In the genomic region with DNA sequence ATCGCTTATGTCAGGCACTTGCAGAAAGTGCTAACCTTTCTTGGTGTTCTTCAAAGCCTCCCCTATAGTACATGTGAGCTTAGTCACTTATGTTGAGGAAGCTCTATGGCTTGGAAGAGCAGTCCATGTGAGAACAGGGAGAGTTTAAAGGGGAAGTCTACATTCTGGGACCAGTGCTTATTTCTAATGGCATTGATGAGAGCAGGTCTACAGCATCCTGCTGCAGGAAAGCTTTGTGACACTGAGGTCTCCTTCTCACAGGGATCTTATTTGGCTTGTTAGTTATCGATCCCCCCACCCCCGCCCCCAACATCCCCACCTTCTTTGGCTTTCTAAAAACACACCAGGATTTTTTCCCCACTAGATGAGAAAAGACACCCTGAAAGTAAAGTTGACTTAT, we compare ENCODE assay signal across 16 mouse cellular contexts.
A peak's percentile ranks its signal among the peaks of the same experiment; 100 is the strongest.
DNase-seq lines count a peak whose midpoint lies in the region; ATAC-seq and TF ChIP-seq lines count a peak whose summit lies in the region.
"Had no signal": no experiment of that assay in that cellular context is flagged by ENCODE, and none has a peak within 500 bp of the region (broad histone marks: within the 10 kb centered on the region; RNA-seq: fewer than 3 reads in every experiment).

No protein-coding gene starts in this region.

- intact Hi-C loops in heart, postnatal 25 days (cut with DNase I), result no loop called here

- no peak overlapping the region for H3K4me2 ChIP-seq in kidney, postnatal 0 days (ENCODE audit: low read length)
- no peak overlapping the region for H3K4me2 ChIP-seq in forebrain, embryonic 16.5 days (ENCODE audit: low read length)
- H3K4me2 ChIP-seq in limb, embryonic 11.5 days (ENCODE audit: low read depth, severe bottlenecking), result 0 out of 2 replicates have a peak overlapping the region, but pooled peaks have one; percentile 0
- H3K4me2 ChIP-seq in neural tube, embryonic 14.5 days (ENCODE audit: low read depth, low read length), result no peak overlapping the region

- H3K4me1 ChIP-seq in kidney, postnatal 0 days (replicated peaks; ENCODE audit: insufficient read depth, low read length), result peaks cover 10% of the 10 kb centered on the region
- H3K4me1 ChIP-seq in forebrain, embryonic 16.5 days (replicated peaks; ENCODE audit: control insufficient read depth, insufficient read depth, low read length), result peaks cover 31% of the 10 kb centered on the region
- peaks cover 8% of the 10 kb centered on the region for H3K4me1 ChIP-seq in limb, embryonic 11.5 days (ENCODE audit: control insufficient read depth, insufficient read depth, low read length)
- no peaks in the 10 kb centered on the region; the same call in 1 of the 2 replicates for H3K4me1 ChIP-seq in neural tube, embryonic 14.5 days (ENCODE audit: control insufficient read depth, insufficient read depth, low read length)

- 74% methylated on average over 3 of the region's 3 CpGs for WGBS in kidney, postnatal 0 days
- WGBS in forebrain, embryonic 16.5 days, result 19% methylated on average over 3 of the region's 3 CpGs
- WGBS in limb, embryonic 11.5 days, result 80% methylated on average over 3 of the region's 3 CpGs
- WGBS in neural tube, embryonic 14.5 days, result 61% methylated on average over 3 of the region's 3 CpGs

- no peak for DNase-seq in kidney, postnatal 0 days (ENCODE audit: low spot score)
- DNase-seq in kidney, adult 9 months, result no peak
- DNase-seq in limb, embryonic 11.5 days (ENCODE audit: low spot score), result no peak
- no peak for DNase-seq in embryo, embryonic 9.5 days (ENCODE audit: extremely low spot score)
- DNase-seq in frontal cortex, adult 2 months (ENCODE audit: extremely low spot score in 1 of 2, low spot score in 1 of 2), result no peak
- no peak for DNase-seq in heart, postnatal 25 days (ENCODE audit: low spot score)
- DNase-seq: adrenal gland, postnatal 10 days; gastrocnemius, postnatal 36 days; kidney, postnatal 36 days; liver; lung, adult 2 months; right cerebral cortex, adult 18-20 months; thymus, postnatal 4 days had no signal

- no peak overlapping the region for H3K9ac ChIP-seq in kidney, postnatal 0 days (ENCODE audit: low read depth, low read length)
- no peak overlapping the region for H3K9ac ChIP-seq in forebrain, embryonic 16.5 days (replicated peaks; ENCODE audit: low read depth, low read length)
- no peak overlapping the region for H3K9ac ChIP-seq in limb, embryonic 11.5 days (ENCODE audit: low read length)
- H3K9ac ChIP-seq in neural tube, embryonic 14.5 days (replicated peaks; ENCODE audit: low read depth, low read length), result no peak overlapping the region

- H3K9me3 ChIP-seq in kidney, postnatal 0 days (replicated peaks; ENCODE audit: low read length), result no peaks in the 10 kb centered on the region
- H3K9me3 ChIP-seq in forebrain, embryonic 16.5 days (ENCODE audit: control insufficient read depth, low read length), result no peaks in the 10 kb centered on the region
- H3K9me3 ChIP-seq in limb, embryonic 11.5 days (ENCODE audit: control insufficient read depth, low read length), result no peaks in the 10 kb centered on the region
- no peaks in the 10 kb centered on the region for H3K9me3 ChIP-seq in neural tube, embryonic 14.5 days (ENCODE audit: control insufficient read depth, low read length)

- no peak for TF ChIP-seq CTCF in kidney, postnatal 0 days (IDR thresholded peaks at IDR 0.05; ENCODE audit: low read depth)

- H3K27ac ChIP-seq in kidney, postnatal 0 days, result peak overlapping the region; percentile 79
- peak overlapping the region; percentile 20; the same call in 1 of the 2 replicates for H3K27ac ChIP-seq in forebrain, embryonic 16.5 days (ENCODE audit: low read length)
- no peak overlapping the region for H3K27ac ChIP-seq in limb, embryonic 11.5 days (replicated peaks; ENCODE audit: low read depth, low read length)
- H3K27ac ChIP-seq in neural tube, embryonic 14.5 days (ENCODE audit: low read depth, low read length), result peak overlapping the region; percentile 69
- H3K27ac ChIP-seq: left cerebral cortex, adult 2 months had no signal

- H3K36me3 ChIP-seq in kidney, postnatal 0 days (ENCODE audit: insufficient read depth, low read length), result no peaks in the 10 kb centered on the region
- no peaks in the 10 kb centered on the region for H3K36me3 ChIP-seq in forebrain, embryonic 16.5 days (ENCODE audit: control insufficient read depth, insufficient read depth)
- no peaks in the 10 kb centered on the region for H3K36me3 ChIP-seq in limb, embryonic 11.5 days (ENCODE audit: control insufficient read depth, insufficient read depth, low read length)
- no peaks in the 10 kb centered on the region for H3K36me3 ChIP-seq in neural tube, embryonic 14.5 days (ENCODE audit: control insufficient read depth, insufficient read depth, low read length)

- no peaks in the 10 kb centered on the region for H3K27me3 ChIP-seq in kidney, postnatal 0 days (ENCODE audit: insufficient read depth, low read length)
- H3K27me3 ChIP-seq in forebrain, embryonic 16.5 days (replicated peaks; ENCODE audit: control insufficient read depth, insufficient read depth, low read length), result no peaks in the 10 kb centered on the region
- no peaks in the 10 kb centered on the region for H3K27me3 ChIP-seq in limb, embryonic 11.5 days (ENCODE audit: control insufficient read depth, insufficient read depth, low read length)
- H3K27me3 ChIP-seq in neural tube, embryonic 14.5 days (ENCODE audit: control insufficient read depth, insufficient read depth, low read length), result no peaks in the 10 kb centered on the region

- H3K4me3 ChIP-seq in kidney, postnatal 0 days (replicated peaks; ENCODE audit: low read depth, low read length), result no peak overlapping the region
- no peak overlapping the region for H3K4me3 ChIP-seq in forebrain, embryonic 16.5 days (replicated peaks; ENCODE audit: low read length)
- H3K4me3 ChIP-seq in limb, embryonic 11.5 days (ENCODE audit: low read depth, low read length), result no peak overlapping the region
- no peak overlapping the region for H3K4me3 ChIP-seq in neural tube, embryonic 14.5 days (ENCODE audit: low read depth, low read length)
- H3K4me3 ChIP-seq: left cerebral cortex, adult 2 months had no signal

- no peak for ATAC-seq in kidney, postnatal 0 days (replicated peaks; ENCODE audit: low FRiP score, low read depth)
- peak; percentile 4; the same call in 1 of the 2 replicates for ATAC-seq in forebrain, embryonic 16.5 days
- no peak for ATAC-seq in limb, embryonic 11.5 days (ENCODE audit: insufficient number of reproducible peaks, low FRiP score, low TSS enrichment, low read depth)
- ATAC-seq in neural tube, embryonic 14.5 days (ENCODE audit: low read depth), result no peak
